Mouse (Mus musculus) testis, adult 2 months (tissue): ENCODE measurements around the gene Apoh.

ENCODE experiments used
- CTCF ChIP-seq: fragments of 200-500 bp; IDR thresholded peaks from 2 replicates; pipeline ENCODE4 v1.5.1; 2012; ENCODE audit warnings: low read depth, mild to moderate bottlenecking, inconsistent platforms, low read length, moderate library complexity; ENCODE audit not compliant: control insufficient read depth, insufficient read depth, insufficient replicate concordance
- POLR2A ChIP-seq: fragments of 200-500 bp; IDR thresholded peaks from 2 replicates; pipeline ENCODE4 v1.6.1; 2012; ENCODE audit warnings: low read depth, mild to moderate bottlenecking, inconsistent platforms, low read length, moderate library complexity; ENCODE audit not compliant: control insufficient read depth

- no peak for TF ChIP-seq POLR2A
- no peak for TF ChIP-seq CTCF
Measured at GRCm38 (mm10) chr11:108420751-108421150, 77.6 kb downstream of the Apoh start.
